Mouse (Mus musculus): ENCODE results near the gene Ube2i. TPM values are rescaled to one million over a fixed set of nuclear protein-coding genes. Genes with fewer than 3 reads are reported as not detected.

Ube2i gene
- polyA plus RNA-seq, 1 experiment, result 257 TPM

- Histone ChIP-seq H3K27ac (ENCODE audit: insufficient read depth, low read length) (no peak within 1 kb of the TSS), H3K4me1 (ENCODE audit: control insufficient read depth, insufficient read depth, low read length) (no peaks in the 10 kb centered on the region), H3K4me3 (ENCODE audit: insufficient read depth, low read length) (0 out of 2 replicates have a peak within 1 kb of the TSS, but pooled peaks have one; percentile 16)
- TF ChIP-seq CTCF (IDR thresholded peaks at IDR 0.05; ENCODE audit: extremely low read depth, insufficient read depth, low read length) (no peak), POLR2A (IDR thresholded peaks at IDR 0.05; ENCODE audit: extremely low read depth, insufficient read depth, low read length) (no peak)
These were observed 18.2 kb downstream of the Ube2i start, which contains the start of gene Baiap3 for GRCm38 (mm10) chr17:25256140-25256754. Gene Baiap3 (minus strand): TSS chr17:25256364.

GRCm38 (mm10) chr17:25255110-25255509 is 19.3 kb downstream of the Ube2i start:
- Histone ChIP-seq H3K4me1 (ENCODE audit: control insufficient read depth, insufficient read depth, low read length) (no peaks in the 10 kb centered on the region), H3K4me3 (ENCODE audit: insufficient read depth, low read length) (no peak overlapping the region), H3K27ac (ENCODE audit: insufficient read depth, low read length) (no peak overlapping the region)
- TF ChIP-seq POLR2A (IDR thresholded peaks at IDR 0.05; ENCODE audit: extremely low read depth, insufficient read depth, low read length), result no peak

DNA sequence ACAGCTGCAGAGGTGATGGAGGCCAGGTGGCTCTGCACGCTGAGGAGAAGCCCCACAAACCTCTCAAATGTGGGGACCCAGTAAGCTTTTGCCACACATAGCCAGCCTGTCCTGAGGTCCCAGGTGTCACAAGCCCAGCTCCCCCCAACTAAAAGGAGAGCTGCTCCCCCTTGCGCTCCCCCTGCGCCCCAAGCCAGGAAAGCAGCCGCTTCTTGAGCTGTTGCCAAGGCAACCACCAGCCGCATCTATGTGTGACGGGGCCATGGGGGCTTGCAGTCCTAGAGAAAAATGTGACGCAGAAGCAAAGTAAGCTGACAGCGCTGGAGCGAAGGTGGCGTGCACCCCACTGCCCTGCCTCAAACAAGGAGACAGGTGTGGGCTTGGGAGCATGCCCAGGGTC is 20.7 kb downstream of the Ube2i start:
- no peak for TF ChIP-seq POLR2A (IDR thresholded peaks at IDR 0.05; ENCODE audit: extremely low read depth, insufficient read depth, low read length)
- TF ChIP-seq CTCF (IDR thresholded peaks at IDR 0.05; ENCODE audit: extremely low read depth, insufficient read depth, low read length), result no peak
- H3K27ac ChIP-seq (ENCODE audit: insufficient read depth, low read length), result no peak overlapping the region
- H3K4me3 ChIP-seq (ENCODE audit: insufficient read depth, low read length), result no peak overlapping the region
- no peaks in the 10 kb centered on the region for H3K4me1 ChIP-seq (ENCODE audit: control insufficient read depth, insufficient read depth, low read length)

DNA sequence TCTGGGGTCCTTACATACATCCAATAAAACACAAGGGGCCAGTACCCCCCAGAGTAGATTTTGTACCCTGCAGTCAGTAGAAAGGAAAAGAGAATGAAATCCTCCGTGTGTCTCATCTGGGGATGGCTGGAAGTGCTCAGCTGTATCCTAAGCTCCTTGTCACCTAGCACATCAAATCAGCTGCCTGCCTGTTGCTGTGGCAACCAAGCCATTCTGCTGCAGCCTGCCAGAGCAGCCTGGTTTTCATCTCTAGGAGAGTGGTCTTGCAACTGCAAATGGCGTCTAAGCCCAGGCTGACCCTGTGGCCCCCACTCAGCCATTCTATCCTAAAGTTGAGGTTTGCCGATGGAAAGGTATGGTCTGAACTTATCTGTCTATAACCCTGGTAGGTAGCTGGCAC is 21.8 kb downstream of the Ube2i start:
- no peak overlapping the region for H3K27ac ChIP-seq (ENCODE audit: insufficient read depth, low read length)
- no peak for TF ChIP-seq POLR2A (IDR thresholded peaks at IDR 0.05; ENCODE audit: extremely low read depth, insufficient read depth, low read length)
- no peak for TF ChIP-seq CTCF (IDR thresholded peaks at IDR 0.05; ENCODE audit: extremely low read depth, insufficient read depth, low read length)

DNA sequence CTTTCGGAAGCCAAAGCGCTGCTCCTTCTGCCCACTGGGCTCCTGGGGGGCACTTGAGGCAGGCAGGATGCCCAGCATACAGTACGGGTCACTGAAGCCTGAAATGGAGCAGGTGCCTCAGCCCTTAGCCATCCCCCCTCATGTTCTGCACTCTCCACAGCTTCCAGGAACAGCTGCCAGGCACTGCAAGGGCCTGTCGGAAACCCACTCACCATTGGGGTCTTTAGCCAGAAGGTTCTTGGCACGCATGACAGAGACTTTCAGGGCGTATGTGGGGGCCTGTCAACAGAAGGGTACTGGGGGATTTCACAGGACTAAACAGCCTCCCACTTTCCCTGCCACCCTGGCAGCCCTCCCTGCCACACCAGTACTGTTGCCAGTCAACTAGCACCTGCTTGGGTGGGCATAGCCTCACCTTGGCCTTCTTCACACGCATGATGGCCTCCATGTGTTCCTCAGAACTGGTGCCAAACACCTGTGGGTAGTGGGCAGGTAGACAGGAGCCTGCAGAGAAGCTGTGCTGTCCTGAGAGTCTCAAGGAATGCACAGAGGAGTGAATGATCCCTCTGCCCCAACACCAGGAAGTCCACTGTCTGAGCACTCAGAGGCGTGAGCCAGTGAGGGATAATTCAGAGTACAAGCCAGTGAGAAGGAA is 24.1 kb downstream of the Ube2i start:
- no peak overlapping the region for H3K4me3 ChIP-seq (ENCODE audit: insufficient read depth, low read length)
- H3K4me1 ChIP-seq (ENCODE audit: control insufficient read depth, insufficient read depth, low read length), result no peaks in the 10 kb centered on the region
- TF ChIP-seq POLR2A (IDR thresholded peaks at IDR 0.05; ENCODE audit: extremely low read depth, insufficient read depth, low read length), result no peak
- TF ChIP-seq CTCF (IDR thresholded peaks at IDR 0.05; ENCODE audit: extremely low read depth, insufficient read depth, low read length), result no peak
- H3K27ac ChIP-seq (ENCODE audit: insufficient read depth, low read length), result no peak overlapping the region

More for the DNA sequence above, 21.8 kb downstream of the Ube2i start:
- no peaks in the 10 kb centered on the region for H3K4me1 ChIP-seq (ENCODE audit: control insufficient read depth, insufficient read depth, low read length)
- no peak overlapping the region for H3K4me3 ChIP-seq (ENCODE audit: insufficient read depth, low read length)

DNA sequence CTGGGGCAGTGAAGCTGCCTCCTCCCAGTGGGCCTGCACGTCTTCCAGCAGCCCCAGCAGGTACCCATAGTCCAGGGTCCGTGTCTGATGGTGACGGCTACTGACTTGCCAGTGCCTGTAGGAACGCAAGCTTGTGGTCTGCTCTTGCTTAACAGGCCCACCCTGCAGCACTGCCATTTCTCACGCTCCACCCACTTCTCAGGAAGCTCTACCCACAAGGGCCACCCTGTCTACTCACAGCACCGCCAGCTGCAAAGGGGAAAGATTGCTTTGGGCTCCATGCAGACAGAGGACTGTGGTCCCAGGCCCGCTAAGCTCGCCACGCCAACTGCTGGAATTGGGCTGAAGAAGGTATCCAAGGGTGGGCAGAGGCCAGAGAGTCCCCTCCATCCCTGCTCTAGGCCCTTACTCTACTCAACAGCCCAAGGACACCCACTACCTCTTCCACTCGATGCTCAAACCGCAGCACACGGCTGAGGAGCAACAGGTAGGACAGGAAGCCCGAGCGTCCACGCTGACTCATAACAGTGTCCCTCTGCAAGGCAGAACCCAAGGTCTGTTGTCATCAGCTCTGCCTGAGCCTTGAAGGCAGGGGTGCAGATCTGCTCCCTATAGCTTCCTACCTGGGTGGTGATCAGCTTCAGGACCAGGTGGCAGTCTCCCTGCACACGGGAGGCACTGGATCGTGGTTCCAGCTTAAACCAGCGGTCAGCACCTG is 26.2 kb downstream of the Ube2i start:
- H3K4me1 ChIP-seq (ENCODE audit: control insufficient read depth, insufficient read depth, low read length), result no peaks in the 10 kb centered on the region

GRCm38 (mm10) chr17:25244239-25244638 is 30.2 kb downstream of the Ube2i start:
- Histone ChIP-seq H3K4me1 (ENCODE audit: control insufficient read depth, insufficient read depth, low read length) (peaks cover 2% of the 10 kb centered on the region), H3K4me3 (ENCODE audit: insufficient read depth, low read length) (no peak overlapping the region), H3K27ac (ENCODE audit: insufficient read depth, low read length) (no peak overlapping the region)
- TF ChIP-seq POLR2A (IDR thresholded peaks at IDR 0.05; ENCODE audit: extremely low read depth, insufficient read depth, low read length) (no peak), CTCF (IDR thresholded peaks at IDR 0.05; ENCODE audit: extremely low read depth, insufficient read depth, low read length) (no peak)

More for the DNA sequence above, 26.2 kb downstream of the Ube2i start:
- TF ChIP-seq CTCF (IDR thresholded peaks at IDR 0.05; ENCODE audit: extremely low read depth, insufficient read depth, low read length) (no peak), POLR2A (IDR thresholded peaks at IDR 0.05; ENCODE audit: extremely low read depth, insufficient read depth, low read length) (no peak)
- no peak overlapping the region for H3K27ac ChIP-seq (ENCODE audit: insufficient read depth, low read length)
- H3K4me3 ChIP-seq (ENCODE audit: insufficient read depth, low read length), result no peak overlapping the region

DNA sequence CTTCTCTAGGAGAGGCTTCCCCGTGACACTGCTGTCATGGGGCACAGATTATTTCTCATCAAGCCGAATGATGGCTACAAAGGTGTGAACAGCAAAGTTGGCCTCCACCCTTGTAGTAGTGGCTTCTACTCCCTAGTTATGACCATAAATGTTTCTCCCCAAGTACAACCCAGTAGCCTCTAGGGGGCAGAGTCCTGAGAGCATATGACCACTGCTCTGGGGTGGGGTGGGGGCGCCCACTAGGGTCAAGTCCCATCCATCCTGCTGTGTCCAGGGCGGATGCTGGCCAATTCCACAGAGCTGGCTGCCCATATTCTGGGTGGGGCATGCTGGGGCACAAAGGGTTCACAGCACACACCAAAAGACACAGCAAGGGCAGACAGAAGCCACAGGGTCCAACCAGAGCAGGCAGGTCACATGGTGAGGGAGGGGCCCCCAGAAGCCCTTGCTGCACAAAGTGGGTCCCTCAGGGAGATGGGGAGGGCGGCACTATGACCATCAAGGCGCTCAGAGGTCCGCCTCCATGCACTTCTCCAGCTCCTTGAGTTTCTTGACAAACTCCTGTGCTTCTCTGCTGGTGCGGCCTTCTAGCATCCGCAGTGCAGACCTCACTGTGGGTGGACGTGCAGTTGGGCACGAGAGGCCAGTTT is 31.2 kb downstream of the Ube2i start:
- H3K27ac ChIP-seq (ENCODE audit: insufficient read depth, low read length), result no peak overlapping the region
- peaks cover 2% of the 10 kb centered on the region for H3K4me1 ChIP-seq (ENCODE audit: control insufficient read depth, insufficient read depth, low read length)
- TF ChIP-seq POLR2A (IDR thresholded peaks at IDR 0.05; ENCODE audit: extremely low read depth, insufficient read depth, low read length) (no peak), CTCF (IDR thresholded peaks at IDR 0.05; ENCODE audit: extremely low read depth, insufficient read depth, low read length) (no peak)

More for the DNA sequence above, 31.2 kb downstream of the Ube2i start:
- no peak overlapping the region for H3K4me3 ChIP-seq (ENCODE audit: insufficient read depth, low read length)
